Mouse (Mus musculus) liver, adult 2 months (tissue): ENCODE data around the gene Pcnx3. TPM values are rescaled to one million over a fixed set of nuclear protein-coding genes. Genes with fewer than 3 reads are reported as not detected.

Experiments used
- DNase-seq: peaks from one replicate; pipeline ENCODE4 v3.0.0-alpha.2; 2011; ENCODE audit warnings: low read depth, low spot score; ENCODE audit errors: extremely low read depth
- H3K27ac ChIP-seq: fragments of 200-500 bp; replicated peaks from 2 replicates; pipeline ENCODE4 v1.5.1; 2012; ENCODE audit warnings: low read depth, mild to moderate bottlenecking, control low read depth, inconsistent platforms, low read length; ENCODE audit not compliant: insufficient read depth
- H3K27me3 ChIP-seq: fragments of 200-500 bp; 2 replicates; pipeline ENCODE4 v1.6.1; 2012; ENCODE audit warnings: mild to moderate bottlenecking, moderate library complexity, low read length, inconsistent platforms; ENCODE audit not compliant: control insufficient read depth, insufficient read depth
- H3K36me3 ChIP-seq: fragments of 200-500 bp; 2 replicates; pipeline ENCODE4 v1.6.1; 2012; ENCODE audit warnings: low read length, inconsistent platforms; ENCODE audit not compliant: control insufficient read depth, insufficient read depth
- H3K4me1 ChIP-seq: fragments of 200-500 bp; 2 replicates; pipeline ENCODE4 v1.6.1; 2011; ENCODE audit warnings: low read length; ENCODE audit not compliant: control insufficient read depth, insufficient read depth
- H3K4me3 ChIP-seq: fragments of 200-500 bp; 2 replicates; pipeline ENCODE4 v1.5.1; 2011; ENCODE audit warnings: low read depth, mild to moderate bottlenecking, control low read depth, low read length, moderate library complexity; ENCODE audit not compliant: insufficient read depth
- H3K79me2 ChIP-seq: fragments of 200-500 bp; 2 replicates; pipeline ENCODE4 v1.6.1; 2012; ENCODE audit warnings: inconsistent platforms, mild to moderate bottlenecking, low read length, moderate library complexity; ENCODE audit not compliant: control insufficient read depth, insufficient read depth
- H3K9ac ChIP-seq: fragments of 200-500 bp; 2 replicates; pipeline ENCODE4 v1.6.1; 2012; ENCODE audit warnings: low read depth, mild to moderate bottlenecking, control low read depth, inconsistent platforms, low read length
- CTCF ChIP-seq: fragments of 200-500 bp; IDR thresholded peaks from 2 replicates; pipeline ENCODE4 v1.5.1; 2011; ENCODE audit warnings: low read depth, low read length, control low read depth
- POLR2A ChIP-seq: fragments of 200-500 bp; IDR thresholded peaks from 2 replicates; pipeline ENCODE4 v1.6.1; 2011; ENCODE audit warnings: low read length, control low read depth; ENCODE audit not compliant: insufficient read depth; ENCODE audit errors: extremely low read depth
- WGBS: fragments of 180-500 bp; shearing (Covaris S2); methylation state at CpG from one replicate; pipeline ENCODE4 v1.1.7; 2018; 5-methylcytosine and 5-hydroxymethylcytosine counted together
- polyA plus RNA-seq: library from polyadenylated mRNA; depleted of rRNA; stranded (reverse); fragments of >200 nt; gene quantifications from 2 replicates; pipeline ENCODE4 v1.2.3, GENCODE M21; 2012
- total RNA-seq: library from RNA; depleted of rRNA; stranded (reverse); fragments of >200 nt; gene quantifications from 2 replicates; pipeline ENCODE4 v1.2.3, GENCODE M21; 2014

Gene Pcnx3
- total and polyA plus RNA-seq, 2 experiments, result 7.6 to 63.8 TPM

GRCm38 (mm10) chr19:5692913-5693396, 4.2 kb upstream of the Pcnx3 start:
- 51% methylated on average over 10 of the region's 10 CpGs for WGBS
- DNase-seq, result no peak
- H3K79me2 ChIP-seq, result peaks cover 23% of the 10 kb centered on the region
- H3K27me3 ChIP-seq, result no peaks in the 10 kb centered on the region
- H3K4me1 ChIP-seq, result peaks cover 17% of the 10 kb centered on the region
- TF ChIP-seq POLR2A (no peak), CTCF (no peak)
- H3K4me3 ChIP-seq, result no peak overlapping the region; the same call in 1 of the 2 replicates
- H3K27ac ChIP-seq, result peak overlapping the region; percentile 73; the same call in 1 of the 2 replicates
- H3K36me3 ChIP-seq, result peaks cover 25% of the 10 kb centered on the region
- no peak overlapping the region for H3K9ac ChIP-seq

- Histone ChIP-seq H3K27me3 (no peaks in the 10 kb centered on the region), H3K79me2 (peaks cover 23% of the 10 kb centered on the region), H3K27ac (peak overlapping the region; percentile 73), H3K4me1 (peaks cover 22% of the 10 kb centered on the region), H3K9ac (peak overlapping the region; percentile 58), H3K36me3 (peaks cover 19% of the 10 kb centered on the region), H3K4me3 (peak overlapping the region; percentile 50)
- WGBS, result 68% methylated on average over 10 of the region's 10 CpGs
- DNase-seq, result peak; percentile 19
- TF ChIP-seq POLR2A, result no peak
- TF ChIP-seq CTCF, result no peak
Measured at GRCm38 (mm10) chr19:5692086-5692912, 3.6 kb upstream of the Pcnx3 start.

- DNase-seq, result no peak
- Histone ChIP-seq H3K27ac (peak overlapping the region; percentile 73), H3K4me1 (peaks cover 22% of the 10 kb centered on the region), H3K9ac (peak overlapping the region; percentile 85), H3K27me3 (no peaks in the 10 kb centered on the region), H3K36me3 (peaks cover 13% of the 10 kb centered on the region), H3K4me3 (peak overlapping the region; percentile 50), H3K79me2 (peaks cover 23% of the 10 kb centered on the region)
- WGBS, result 45% methylated on average over 5 of the region's 5 CpGs
- TF ChIP-seq POLR2A (no peak), CTCF (no peak)
Measured at GRCm38 (mm10) chr19:5691601-5692000, 2.9 kb upstream of the Pcnx3 start.

GRCm38 (mm10) chr19:5690343-5690735, 1.6 kb upstream of the Pcnx3 start:
- no peak for TF ChIP-seq CTCF
- no peak for TF ChIP-seq POLR2A
- DNase-seq, result no peak
- Histone ChIP-seq H3K79me2 (peaks cover 23% of the 10 kb centered on the region), H3K4me1 (peaks cover 22% of the 10 kb centered on the region), H3K27ac (no peak overlapping the region; the same call in 1 of the 2 replicates), H3K27me3 (no peaks in the 10 kb centered on the region), H3K4me3 (peak overlapping the region; percentile 89), H3K36me3 (peaks cover 3% of the 10 kb centered on the region), H3K9ac (peak overlapping the region; percentile 85)
- WGBS, result 15% methylated on average over 15 of the region's 15 CpGs

GRCm38 (mm10) chr19:5689565-5690342, 1.0 kb upstream of the Pcnx3 start:
- H3K79me2 ChIP-seq, result peaks cover 23% of the 10 kb centered on the region
- H3K9ac ChIP-seq, result peak overlapping the region; percentile 85
- peak overlapping the region; percentile 90 for H3K27ac ChIP-seq
- H3K4me1 ChIP-seq, result peaks cover 22% of the 10 kb centered on the region
- H3K27me3 ChIP-seq, result no peaks in the 10 kb centered on the region
- no peaks in the 10 kb centered on the region; the same call in 1 of the 2 replicates for H3K36me3 ChIP-seq
- 2% methylated on average over 42 of the region's 42 CpGs for WGBS
- TF ChIP-seq POLR2A (peak; percentile 79; the same call in 1 of the 2 replicates), CTCF (0 out of 2 replicates have a peak, but pooled peaks have one; percentile 0)
- H3K4me3 ChIP-seq, result peak overlapping the region; percentile 89
- peak; percentile 90 for DNase-seq
